Mouse (Mus musculus): ENCODE data around the gene Cpz.

Cpz gene

DNA sequence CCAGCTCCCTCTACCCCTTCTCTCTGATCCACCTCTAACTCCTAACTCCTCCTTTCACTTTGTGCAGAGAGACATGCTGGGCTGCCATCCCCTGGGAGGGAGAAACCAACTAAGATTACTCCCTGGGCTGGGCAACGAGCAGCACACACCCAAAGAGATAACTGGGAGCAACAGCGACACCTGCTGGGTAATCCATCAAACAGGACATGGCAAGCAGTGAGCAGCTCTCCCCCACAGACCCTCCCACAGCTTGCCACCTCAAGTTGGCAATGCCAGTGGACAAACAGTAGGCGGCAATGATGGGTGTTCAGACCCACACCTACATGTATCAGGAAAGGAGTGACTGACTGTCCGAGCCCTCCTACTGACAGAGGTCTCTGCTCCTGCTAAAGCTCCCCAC lies 4.9 kb upstream of the Cpz start:
- peak; percentile 59 for DNase-seq (ENCODE audit: low read depth, low spot score)

GRCm38 (mm10) chr5:35524381-35524780 lies 1.1 kb downstream of the Cpz start:
- DNase-seq (ENCODE audit: low read depth, low spot score): no peak

GRCm38 (mm10) chr5:35523735-35524134 lies 1.8 kb downstream of the Cpz start:
- DNase-seq (ENCODE audit: low read depth, low spot score): peak; percentile 46

- DNase-seq (ENCODE audit: low read depth, low spot score): no peak
These were observed 8.7 kb downstream of the Cpz start for GRCm38 (mm10) chr5:35516781-35517180.

DNA sequence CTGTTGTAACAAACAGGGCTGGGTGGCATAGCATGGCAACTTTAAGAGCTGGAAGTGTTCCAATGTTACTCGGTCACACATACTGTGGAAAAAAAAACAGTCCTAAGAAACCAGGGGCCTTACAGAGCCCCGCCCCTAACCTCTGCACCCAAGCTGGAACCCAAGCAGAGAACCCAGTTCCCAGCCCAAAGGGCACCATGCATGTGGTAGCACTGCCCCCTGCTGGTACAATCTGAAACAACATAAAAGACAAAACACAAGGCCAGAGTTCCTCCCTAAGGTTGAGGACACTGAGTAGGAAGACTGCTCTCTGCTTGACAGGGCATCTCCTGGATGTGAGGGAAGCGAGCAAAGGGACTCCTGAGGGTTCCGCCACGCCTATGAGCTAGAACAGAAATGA lies 14.9 kb downstream of the Cpz start:
- peak; percentile 57 for DNase-seq (ENCODE audit: low read depth, low spot score)

DNA sequence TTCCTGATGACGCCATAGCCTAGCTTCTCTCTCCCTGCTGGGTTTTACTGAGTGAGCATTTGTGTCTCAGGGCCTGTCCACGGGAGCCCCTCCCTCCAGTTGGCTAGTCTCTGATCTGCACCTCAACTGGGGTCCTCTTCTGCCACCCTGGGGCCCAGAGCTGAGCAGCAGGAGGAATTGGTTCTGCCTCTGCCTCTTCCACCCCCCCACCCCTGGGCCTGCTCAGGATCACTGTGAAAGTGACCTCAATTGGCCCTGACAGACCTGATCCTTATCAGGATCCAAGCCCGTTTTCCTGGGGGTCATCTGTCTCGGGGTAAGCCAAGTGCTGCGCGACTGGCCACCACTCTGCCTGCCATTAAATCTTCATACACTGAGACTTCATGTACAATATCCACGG lies 20.5 kb downstream of the Cpz start:
- no peak for DNase-seq (ENCODE audit: low read depth, low spot score)

DNA sequence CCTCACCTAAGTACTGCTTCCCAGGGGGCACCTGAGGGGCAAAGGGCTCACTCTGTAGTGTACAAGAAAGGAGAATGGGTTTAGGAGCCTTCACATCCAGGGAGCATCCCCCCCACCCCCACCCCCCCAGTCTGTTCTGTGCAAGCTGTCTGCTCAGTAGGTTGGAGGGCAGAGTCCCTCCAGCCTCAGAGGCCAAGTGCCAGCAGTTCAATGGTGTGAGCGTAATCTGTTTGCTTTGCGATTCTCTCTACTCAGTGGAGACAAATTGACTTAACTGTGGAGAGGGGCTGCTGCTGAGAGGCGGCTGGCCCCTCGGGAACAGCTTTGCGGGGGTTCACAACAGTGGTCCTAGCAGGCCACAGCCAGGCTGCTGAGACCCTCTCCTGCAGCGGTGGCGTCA lies 28.2 kb downstream of the Cpz start:
- DNase-seq (ENCODE audit: low read depth, low spot score): no peak

- DNase-seq (ENCODE audit: low read depth, low spot score): no peak
These were observed 29.5 kb downstream of the Cpz start for GRCm38 (mm10) chr5:35495989-35496388.

DNA sequence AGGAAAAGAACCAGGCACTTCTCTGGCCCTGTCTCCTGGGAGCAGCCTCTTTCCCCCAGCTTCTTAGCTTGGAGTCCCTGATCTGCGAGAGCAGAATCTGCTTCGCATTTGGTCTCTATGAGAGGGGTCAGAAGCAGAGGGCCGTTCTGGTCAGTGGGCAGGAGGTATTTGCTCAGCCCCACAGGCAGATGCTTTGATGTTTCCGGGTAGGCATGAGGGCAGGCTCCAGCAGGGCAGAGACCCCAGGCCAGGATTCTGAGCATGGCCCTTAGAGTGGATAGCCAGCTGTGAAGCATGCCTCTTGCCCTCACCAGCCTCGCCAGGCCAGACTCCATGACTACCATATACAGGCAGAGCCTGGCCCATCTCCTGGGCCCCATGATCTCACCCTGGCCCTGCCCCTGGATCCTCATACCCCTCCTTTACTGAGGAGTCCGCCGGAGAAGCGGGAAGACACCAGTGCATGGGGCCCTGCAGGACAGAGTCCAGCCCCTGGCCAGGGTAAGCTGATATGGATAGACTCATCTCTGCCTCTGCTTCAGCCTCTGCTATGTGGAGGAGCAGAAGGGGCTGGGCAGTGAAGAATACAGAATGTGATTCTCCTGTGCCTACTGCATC lies 30.6 kb downstream of the Cpz start:
- no peak for DNase-seq (ENCODE audit: low read depth, low spot score)

DNA sequence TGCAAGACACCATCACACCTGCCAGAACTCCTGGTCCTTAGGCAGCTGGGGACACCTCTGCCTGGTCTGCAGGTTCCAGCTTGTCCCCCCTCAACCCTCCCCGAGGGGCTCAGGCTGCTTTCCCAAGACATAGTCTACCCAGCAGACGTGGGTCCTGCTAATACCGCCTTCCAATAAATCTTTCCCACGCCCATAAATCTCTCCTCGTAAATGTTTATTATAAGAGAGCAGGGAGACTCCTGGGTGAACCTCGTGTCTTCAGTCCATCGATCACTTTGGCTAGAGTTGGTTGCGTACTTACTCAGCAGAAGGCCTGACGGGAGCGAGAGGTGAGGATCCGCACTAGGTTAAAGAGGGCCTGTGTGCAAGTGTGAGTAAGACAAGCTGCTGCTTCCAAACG lies 31.7 kb downstream of the Cpz start:
- no peak for DNase-seq (ENCODE audit: low read depth, low spot score)

DNA sequence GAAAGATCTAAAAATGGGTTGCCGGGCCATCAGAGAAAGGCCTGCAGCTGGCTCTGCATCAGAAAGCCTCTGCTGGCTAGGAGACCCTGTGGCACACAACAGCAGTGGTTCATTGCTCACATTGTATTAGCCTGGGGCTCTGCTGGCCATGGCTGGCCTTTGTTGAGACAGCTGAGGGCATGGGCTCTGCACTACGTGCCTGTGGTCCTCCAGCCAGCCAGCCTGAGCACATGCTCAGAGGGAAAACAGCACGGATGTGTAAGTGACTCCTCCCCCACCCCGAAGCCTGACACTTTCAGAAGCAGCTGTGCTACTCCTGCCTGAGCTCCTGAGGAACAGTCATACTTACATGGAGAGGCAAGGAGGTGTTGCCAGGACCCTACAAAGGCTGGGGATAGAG lies 46.0 kb downstream of the Cpz start:
- DNase-seq (ENCODE audit: low read depth, low spot score): no peak

DNA sequence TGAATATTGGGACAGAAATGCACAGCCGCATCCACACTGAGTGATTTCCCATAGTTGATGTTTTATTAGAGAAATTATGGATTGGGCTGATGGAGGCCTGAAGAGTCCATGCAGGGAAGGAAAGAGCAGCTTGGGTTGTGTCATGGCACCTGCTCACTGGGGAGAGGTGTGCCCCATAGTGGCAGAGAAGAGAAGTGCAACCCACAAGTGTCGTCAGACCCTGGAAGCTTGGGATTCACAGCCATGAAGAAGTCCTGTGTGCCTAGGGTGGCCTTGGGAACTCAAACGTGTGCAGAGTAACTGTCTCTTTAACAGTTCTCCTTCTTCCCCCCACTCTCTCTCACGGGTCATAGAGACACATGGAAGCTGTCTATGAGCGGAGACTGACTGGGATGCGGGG lies 50.3 kb downstream of the Cpz start:
- peak; percentile 4 for DNase-seq (ENCODE audit: low read depth, low spot score)

DNA sequence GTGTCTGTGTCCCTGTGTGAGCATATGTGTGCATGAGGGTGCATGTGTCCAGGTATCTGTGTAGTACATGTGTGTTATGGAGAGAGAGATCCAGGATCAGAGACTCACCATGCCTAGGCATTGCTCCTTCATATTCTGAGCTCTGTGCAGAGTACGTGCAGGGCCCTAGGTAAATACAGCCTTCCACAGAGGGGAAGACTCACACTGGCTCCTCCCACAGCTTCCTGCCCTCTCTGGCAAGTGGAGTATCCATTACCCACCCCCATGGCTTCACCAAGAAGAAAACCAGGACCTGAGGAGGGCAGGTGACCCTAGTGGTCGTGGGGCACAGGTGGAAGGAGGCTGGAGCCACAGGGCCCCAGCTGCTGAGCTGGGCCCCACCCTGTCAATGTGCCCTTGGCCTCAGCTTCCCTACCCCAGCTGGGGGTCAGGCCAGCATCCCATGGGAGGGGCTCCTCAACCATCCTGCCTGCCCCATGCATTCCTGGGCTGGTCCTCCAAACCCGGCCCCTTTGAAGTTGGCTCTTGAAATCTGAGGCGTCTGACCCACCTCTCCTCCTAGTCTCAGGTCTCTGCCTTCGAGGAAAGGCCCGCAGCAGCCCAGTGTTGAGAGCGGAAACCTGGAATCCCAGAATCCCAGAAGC lies 54.5 kb downstream of the Cpz start:
- DNase-seq (ENCODE audit: low read depth, low spot score): no peak

GRCm38 (mm10) chr5:35465966-35466635 lies 59.4 kb downstream of the Cpz start:
- no peak for DNase-seq (ENCODE audit: low read depth, low spot score)

DNA sequence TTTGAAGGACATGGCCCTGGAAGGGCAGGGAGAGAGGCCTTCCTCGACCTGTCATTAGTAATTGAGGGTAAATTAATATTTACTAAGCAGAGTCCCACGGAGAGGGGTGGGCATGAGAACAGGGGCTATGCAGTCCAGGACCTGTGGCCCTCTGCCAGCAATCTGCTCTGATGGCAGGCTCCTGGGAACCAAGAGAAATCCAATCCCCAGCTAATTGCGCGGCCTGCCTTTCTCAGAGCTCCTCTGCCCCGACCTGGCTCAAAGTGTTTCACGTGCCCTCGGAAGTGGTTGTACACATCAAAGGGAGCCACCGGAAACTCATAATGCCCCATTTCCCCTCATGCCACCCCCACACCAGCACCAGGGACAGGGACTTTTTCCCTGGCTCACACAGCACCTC lies 63.4 kb downstream of the Cpz start:
- DNase-seq (ENCODE audit: low read depth, low spot score): no peak

DNA sequence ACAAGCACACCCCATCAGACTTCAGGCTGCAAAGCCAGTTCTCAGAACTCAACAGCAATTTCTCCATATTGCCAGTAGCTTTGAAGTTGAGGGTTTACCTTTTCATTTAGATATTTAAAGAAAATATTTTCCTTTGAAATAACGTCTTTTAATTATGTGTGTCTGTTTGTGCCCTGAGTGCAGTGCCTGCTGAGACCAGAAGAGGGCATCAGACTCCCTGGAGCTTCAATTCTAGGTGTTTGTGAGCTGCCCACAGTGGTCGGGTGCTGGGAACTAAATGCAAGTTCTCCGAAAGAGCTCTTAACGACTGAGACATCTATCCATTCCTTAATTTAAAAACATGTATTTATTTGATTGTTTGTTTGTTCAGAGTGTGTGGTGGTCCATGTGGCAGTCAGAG lies 65.7 kb downstream of the Cpz start:
- peak; percentile 26 for DNase-seq (ENCODE audit: low read depth, low spot score)

DNA sequence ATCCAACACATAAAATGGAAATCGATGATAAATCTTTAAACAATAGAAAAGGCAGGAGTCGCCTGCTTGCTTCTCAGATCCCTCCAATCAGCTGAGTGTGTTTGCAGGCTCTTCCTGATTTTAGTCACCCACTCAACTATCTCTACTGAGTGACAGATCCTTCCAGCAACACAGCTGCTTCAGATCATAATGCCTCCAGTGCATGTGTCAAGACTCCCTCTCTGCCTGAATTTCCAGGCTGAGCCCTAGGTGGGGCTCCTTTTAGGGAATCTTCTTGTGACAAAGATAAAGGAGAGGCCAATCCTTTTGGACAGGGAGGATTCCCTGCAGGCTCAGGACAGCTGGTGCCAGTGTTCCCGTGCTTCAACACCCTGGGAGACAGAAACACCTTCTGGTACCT lies 67.2 kb downstream of the Cpz start:
- no peak for DNase-seq (ENCODE audit: low read depth, low spot score)

GRCm38 (mm10) chr5:35457364-35457763 lies 68.1 kb downstream of the Cpz start:
- DNase-seq (ENCODE audit: low read depth, low spot score): no peak

DNA sequence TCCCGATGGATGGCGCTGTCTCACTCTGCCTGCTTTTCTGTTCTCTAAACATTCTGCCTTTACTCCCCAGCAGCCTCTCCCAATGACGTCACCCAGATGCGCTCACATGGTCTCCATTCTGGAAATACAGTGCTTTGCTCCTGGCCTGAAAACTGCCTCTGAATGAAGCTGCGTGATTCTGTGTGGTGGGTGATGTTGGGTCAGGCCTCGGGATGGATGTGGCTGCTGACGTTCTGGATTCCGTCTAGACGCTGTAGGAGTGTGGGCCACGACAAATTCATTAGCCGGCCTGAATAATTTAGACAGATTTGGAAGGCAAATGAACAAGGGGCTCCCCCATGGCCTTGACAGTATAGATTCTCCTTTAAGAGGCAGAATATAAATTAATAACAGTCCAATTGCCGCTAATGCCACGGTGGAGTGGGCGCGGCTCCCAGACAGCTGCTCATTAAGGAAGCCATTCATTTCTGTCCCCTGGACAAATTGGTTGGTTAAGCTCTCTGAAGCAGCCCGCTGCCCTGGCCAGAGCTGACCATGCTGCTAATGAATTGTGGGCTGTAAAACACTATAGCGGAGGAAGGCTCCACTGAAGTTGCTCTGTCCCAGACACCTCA lies 71.2 kb downstream of the Cpz start:
- DNase-seq (ENCODE audit: low read depth, low spot score): no peak
